Mouse (Mus musculus) ES-Bruce4 (cell line): ENCODE results near the gene Celf5. TPM values are rescaled to one million over a fixed set of nuclear protein-coding genes. Genes with fewer than 3 reads are reported as not detected.

Experiments used
- H3K27ac ChIP-seq: 2 replicates; pipeline ENCODE4 v1.5.1; 2012; ENCODE audit warnings: low read length, inconsistent platforms; ENCODE audit not compliant: insufficient read depth
- H3K27me3 ChIP-seq: 2 replicates; pipeline ENCODE4 v1.6.1; 2012; ENCODE audit warnings: mild to moderate bottlenecking, low read length, inconsistent platforms; ENCODE audit not compliant: control insufficient read depth, poor library complexity, insufficient read depth, severe bottlenecking
- H3K36me3 ChIP-seq: 2 replicates; pipeline ENCODE4 v1.6.1; 2012; ENCODE audit warnings: inconsistent platforms, mild to moderate bottlenecking, low read length, moderate library complexity; ENCODE audit not compliant: control insufficient read depth, poor library complexity, insufficient read depth, severe bottlenecking
- H3K4me1 ChIP-seq: one replicate; pipeline ENCODE4 v1.8.1; 2011; ENCODE audit warnings: low read length; ENCODE audit not compliant: control insufficient read depth, insufficient read depth
- H3K4me3 ChIP-seq: 2 replicates; pipeline ENCODE4 v1.5.1; 2011; ENCODE audit warnings: low read depth, mild to moderate bottlenecking, low read length
- H3K9ac ChIP-seq: 2 replicates; pipeline ENCODE4 v1.6.1; 2012; ENCODE audit warnings: low read depth, mild to moderate bottlenecking, inconsistent platforms; ENCODE audit not compliant: poor library complexity, severe bottlenecking
- H3K9me3 ChIP-seq: replicated peaks from 2 replicates; pipeline ENCODE4 v1.6.1; 2012; ENCODE audit warnings: mild to moderate bottlenecking, low read length, inconsistent platforms; ENCODE audit not compliant: control insufficient read depth, poor library complexity, insufficient read depth, severe bottlenecking
- CTCF ChIP-seq: IDR thresholded peaks from one replicate; pipeline ENCODE4 v1.8.1; 2011; ENCODE audit warnings: low read depth, low read length
- EP300 ChIP-seq: IDR thresholded peaks from 2 replicates; pipeline ENCODE4 v1.6.1; 2011; ENCODE audit warnings: low read depth, low read length; ENCODE audit not compliant: insufficient read depth
- POLR2A ChIP-seq: IDR thresholded peaks from one replicate; pipeline ENCODE4 v1.8.1; 2011; ENCODE audit warnings: low read length; ENCODE audit not compliant: insufficient read depth
- polyA plus RNA-seq: library from polyadenylated mRNA; stranded (reverse); fragments of >200 nt; gene quantifications from 2 replicates; pipeline ENCODE4 v1.2.4, GENCODE M21; 2011; ENCODE audit warnings: low read depth; ENCODE audit not compliant: missing spikeins, insufficient read depth, insufficient read length

Gene Celf5
- polyA plus RNA-seq, 1 experiment, result 27.5 TPM

DNA sequence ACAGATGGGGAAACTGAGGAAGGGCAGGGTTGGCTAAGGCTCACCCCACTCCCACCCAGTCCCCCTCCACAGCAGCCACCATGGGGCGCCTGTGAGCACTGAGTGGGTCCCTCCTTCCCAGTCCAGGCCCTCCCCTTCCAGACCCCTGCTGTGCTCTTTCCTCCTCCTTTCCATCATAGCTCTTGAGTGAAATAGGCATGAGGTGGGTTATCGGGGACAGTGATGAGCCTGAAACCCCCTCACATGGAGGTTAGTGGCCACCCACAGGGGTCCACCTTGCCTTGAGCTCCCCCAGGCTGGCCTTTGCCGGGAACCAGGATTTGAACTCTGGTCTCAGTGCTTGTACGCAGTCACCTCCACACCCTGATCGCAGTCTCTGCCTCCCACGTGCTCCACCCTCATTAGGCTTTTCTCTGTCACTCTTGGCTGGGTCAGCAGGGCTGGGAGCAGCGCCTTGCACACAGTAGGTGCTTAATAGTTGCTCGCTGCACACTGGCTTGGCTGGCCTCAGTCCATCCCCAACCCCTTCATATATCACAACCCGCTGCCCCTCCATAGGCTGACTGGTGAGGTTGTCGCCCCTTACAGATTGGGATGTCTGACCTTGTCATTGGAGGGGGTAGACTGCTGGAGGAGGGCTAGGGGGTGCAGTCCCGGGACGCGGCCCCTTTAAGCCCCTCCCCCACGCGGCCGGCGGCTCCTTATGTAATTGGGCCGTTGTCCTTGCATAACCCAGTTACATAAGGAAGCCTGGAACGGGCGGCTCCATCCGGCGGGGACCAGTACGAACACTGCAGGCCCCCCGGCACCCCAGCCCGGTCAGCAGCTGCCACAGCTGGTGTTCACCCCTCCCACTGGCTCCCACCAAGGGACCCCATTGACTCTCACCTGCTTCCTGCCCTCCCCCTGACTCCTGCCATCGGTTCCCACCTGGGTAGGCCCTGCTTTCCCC is 68.9 kb downstream of the Celf5 start:
- Histone ChIP-seq H3K9ac (0 out of 2 replicates have a peak overlapping the region, but pooled peaks have one; percentile 18), H3K27me3 (no peaks in the 10 kb centered on the region), H3K9me3 (no peaks in the 10 kb centered on the region), H3K4me1 (peaks cover 39% of the 10 kb centered on the region), H3K4me3 (peak overlapping the region; percentile 45), H3K36me3 (no peaks in the 10 kb centered on the region), H3K27ac (peak overlapping the region; percentile 68; the same call in 1 of the 2 replicates)
- TF ChIP-seq POLR2A (no peak), EP300 (no peak), CTCF (no peak)

GRCm38 (mm10) chr10:81412586-81413309 is 69.8 kb downstream of the Celf5 start:
- H3K36me3 ChIP-seq, result no peaks in the 10 kb centered on the region
- H3K27ac ChIP-seq, result no peak overlapping the region
- no peaks in the 10 kb centered on the region for H3K9me3 ChIP-seq
- H3K27me3 ChIP-seq, result no peaks in the 10 kb centered on the region
- no peak overlapping the region for H3K9ac ChIP-seq
- H3K4me1 ChIP-seq, result peaks cover 41% of the 10 kb centered on the region
- no peak overlapping the region for H3K4me3 ChIP-seq
- TF ChIP-seq CTCF (no peak), POLR2A (no peak), EP300 (no peak)

GRCm38 (mm10) chr10:81411471-81412400 is 70.8 kb downstream of the Celf5 start:
- Histone ChIP-seq H3K4me1 (peaks cover 39% of the 10 kb centered on the region), H3K4me3 (no peak overlapping the region), H3K9me3 (no peaks in the 10 kb centered on the region), H3K9ac (no peak overlapping the region), H3K27ac (no peak overlapping the region), H3K27me3 (no peaks in the 10 kb centered on the region), H3K36me3 (no peaks in the 10 kb centered on the region)
- TF ChIP-seq POLR2A, result no peak
- no peak for TF ChIP-seq CTCF
- no peak for TF ChIP-seq EP300

- no peak overlapping the region for H3K27ac ChIP-seq
- H3K27me3 ChIP-seq, result no peaks in the 10 kb centered on the region
- no peak overlapping the region for H3K9ac ChIP-seq
- no peaks in the 10 kb centered on the region for H3K9me3 ChIP-seq
- peaks cover 39% of the 10 kb centered on the region for H3K4me1 ChIP-seq
- H3K36me3 ChIP-seq, result no peaks in the 10 kb centered on the region
- no peak overlapping the region for H3K4me3 ChIP-seq
- TF ChIP-seq EP300 (no peak), CTCF (no peak)
Measured at GRCm38 (mm10) chr10:81410981-81411380, 71.5 kb downstream of the Celf5 start.

DNA sequence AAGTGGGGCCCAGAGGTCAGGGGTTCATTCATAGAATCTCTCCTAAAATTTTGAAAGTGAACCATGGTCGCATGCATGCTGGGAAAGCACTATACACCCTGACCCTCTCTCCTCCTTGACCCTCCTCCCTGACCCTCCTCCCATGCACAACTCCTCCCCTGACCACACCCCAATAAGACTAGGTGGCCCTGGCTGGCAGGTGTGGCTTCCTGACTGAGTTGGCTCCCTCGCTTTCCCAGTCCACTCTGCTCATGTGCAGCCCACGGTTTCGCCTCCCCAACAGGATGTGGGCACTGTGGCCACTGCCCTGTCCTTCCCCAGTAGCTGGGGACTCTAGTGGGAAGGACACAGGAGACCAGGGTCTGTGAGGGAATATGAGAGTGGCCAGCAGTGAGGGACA is 72.2 kb downstream of the Celf5 start:
- Histone ChIP-seq H3K9me3 (no peaks in the 10 kb centered on the region), H3K27ac (0 out of 2 replicates have a peak overlapping the region, but pooled peaks have one; percentile 24), H3K27me3 (no peaks in the 10 kb centered on the region), H3K4me3 (no peak overlapping the region), H3K4me1 (peaks cover 33% of the 10 kb centered on the region), H3K9ac (no peak overlapping the region), H3K36me3 (no peaks in the 10 kb centered on the region)
- TF ChIP-seq EP300 (no peak), CTCF (no peak), POLR2A (no peak)
